Mouse (Mus musculus) E14TG2a.4 (cell line): ENCODE measurements around the gene Osbpl2.
A peak's percentile ranks its signal among the peaks of the same experiment; 100 is the strongest.

ENCODE experiments used
- H3K27me3 ChIP-seq: 2 replicates; pipeline ENCODE4 v1.6.1; 2014; ENCODE audit warnings: low read length, control low read depth; ENCODE audit not compliant: insufficient read depth
- H3K36me3 ChIP-seq: 2 replicates; pipeline ENCODE4 v1.6.1; 2014; ENCODE audit warnings: low read length, control low read depth; ENCODE audit not compliant: insufficient read depth
- H3K4me1 ChIP-seq: replicated peaks from 2 replicates; pipeline ENCODE4 v1.6.1; 2014; ENCODE audit warnings: low read depth, low read length, control low read depth
- H3K4me3 ChIP-seq: replicated peaks from 2 replicates; pipeline ENCODE4 v1.5.1; 2014; ENCODE audit warnings: mild to moderate bottlenecking, low read length
- H3K9me3 ChIP-seq: 2 replicates; pipeline ENCODE4 v1.6.1; 2014; ENCODE audit warnings: low read length, control low read depth
- CTCF ChIP-seq: conservative IDR thresholded peaks from 2 replicates; pipeline ENCODE4 v1.5.1; 2014; ENCODE audit warnings: low read length
- NANOG ChIP-seq: IDR thresholded peaks from 2 replicates; pipeline ENCODE4 v1.6.1; 2014; ENCODE audit warnings: borderline replicate concordance, low read length, mixed read lengths
- POU5F1 ChIP-seq: IDR thresholded peaks from 2 replicates; pipeline ENCODE4 v1.6.1; 2014; ENCODE audit warnings: low read length, borderline replicate concordance

Gene Osbpl2

DNA sequence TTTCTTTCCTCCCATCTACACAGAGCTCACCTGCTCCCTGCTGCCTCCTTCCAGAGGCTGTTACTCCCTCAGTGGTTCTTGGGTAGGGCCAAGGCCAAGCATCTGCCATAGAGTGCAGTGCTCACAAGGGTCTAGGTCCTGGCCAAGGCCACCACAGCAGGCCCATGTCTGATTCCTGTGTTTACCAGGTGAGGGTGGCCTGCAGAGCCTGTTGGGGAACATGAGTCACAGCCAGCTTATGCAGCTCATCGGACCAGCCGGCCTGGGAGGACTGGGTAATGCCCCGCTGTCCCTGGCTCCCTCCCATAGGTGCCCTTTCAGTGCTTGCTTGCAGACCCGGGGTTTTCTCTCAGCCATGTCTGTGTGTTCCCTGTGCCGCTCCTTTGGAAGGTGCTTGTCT, 55.0 kb downstream of the Osbpl2 start:
- H3K4me1 ChIP-seq = peaks cover 72% of the 10 kb centered on the region
- H3K4me3 ChIP-seq = peak overlapping the region; percentile 92
- H3K36me3 ChIP-seq = peaks cover 70% of the 10 kb centered on the region
- no peaks in the 10 kb centered on the region for H3K9me3 ChIP-seq
- no peaks in the 10 kb centered on the region for H3K27me3 ChIP-seq
- TF ChIP-seq NANOG (no peak), POU5F1 (no peak), CTCF (no peak)

DNA sequence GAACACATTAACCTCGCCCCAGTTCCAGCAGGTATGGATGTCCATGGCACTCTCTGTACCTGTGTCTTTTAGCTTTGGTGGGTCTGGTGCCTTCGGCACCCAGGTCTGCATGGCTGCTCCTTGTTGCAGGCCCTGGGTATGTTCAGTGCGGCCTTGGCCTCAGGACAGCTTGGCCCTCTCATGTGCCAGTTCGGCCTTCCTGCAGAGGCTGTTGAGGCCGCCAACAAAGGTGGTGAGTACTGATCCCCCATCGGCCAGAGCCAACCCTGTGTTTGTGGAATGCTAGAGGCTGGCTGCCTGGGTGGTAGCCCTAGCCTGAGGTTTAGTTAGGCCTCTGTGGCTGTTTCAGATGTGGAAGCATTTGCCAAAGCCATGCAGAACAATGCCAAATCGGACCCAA, 56.6 kb downstream of the Osbpl2 start:
- Histone ChIP-seq H3K9me3 (no peaks in the 10 kb centered on the region), H3K4me1 (peaks cover 69% of the 10 kb centered on the region), H3K36me3 (peaks cover 86% of the 10 kb centered on the region), H3K4me3 (no peak overlapping the region), H3K27me3 (no peaks in the 10 kb centered on the region)
- TF ChIP-seq POU5F1 (no peak), NANOG (no peak), CTCF (no peak)

DNA sequence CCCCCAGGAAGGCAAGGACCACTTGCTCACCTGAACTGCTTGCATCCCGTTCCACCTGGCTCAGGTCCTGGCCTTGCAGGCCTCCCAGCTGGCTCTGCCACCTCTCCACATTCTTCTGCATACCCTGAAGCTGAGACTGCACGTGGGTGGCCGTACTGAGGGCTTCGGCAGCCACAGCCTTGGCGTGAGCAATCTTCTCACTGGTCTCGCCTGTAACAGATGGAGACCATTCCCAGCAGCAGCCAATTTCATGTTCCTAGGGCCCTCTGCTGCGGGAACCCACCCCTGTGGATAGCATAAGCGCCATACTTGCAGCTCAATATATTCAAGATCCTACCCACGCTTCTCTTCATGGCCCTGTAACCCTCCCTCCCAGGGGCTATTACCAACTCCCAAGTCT, 62.4 kb downstream of the Osbpl2 start:
- no peaks in the 10 kb centered on the region for H3K9me3 ChIP-seq
- H3K4me1 ChIP-seq = peaks cover 49% of the 10 kb centered on the region
- no peak overlapping the region for H3K4me3 ChIP-seq
- peaks cover 100% of the 10 kb centered on the region for H3K36me3 ChIP-seq
- TF ChIP-seq CTCF = no peak
- TF ChIP-seq POU5F1 = no peak
- TF ChIP-seq NANOG = no peak
- no peaks in the 10 kb centered on the region for H3K27me3 ChIP-seq

DNA sequence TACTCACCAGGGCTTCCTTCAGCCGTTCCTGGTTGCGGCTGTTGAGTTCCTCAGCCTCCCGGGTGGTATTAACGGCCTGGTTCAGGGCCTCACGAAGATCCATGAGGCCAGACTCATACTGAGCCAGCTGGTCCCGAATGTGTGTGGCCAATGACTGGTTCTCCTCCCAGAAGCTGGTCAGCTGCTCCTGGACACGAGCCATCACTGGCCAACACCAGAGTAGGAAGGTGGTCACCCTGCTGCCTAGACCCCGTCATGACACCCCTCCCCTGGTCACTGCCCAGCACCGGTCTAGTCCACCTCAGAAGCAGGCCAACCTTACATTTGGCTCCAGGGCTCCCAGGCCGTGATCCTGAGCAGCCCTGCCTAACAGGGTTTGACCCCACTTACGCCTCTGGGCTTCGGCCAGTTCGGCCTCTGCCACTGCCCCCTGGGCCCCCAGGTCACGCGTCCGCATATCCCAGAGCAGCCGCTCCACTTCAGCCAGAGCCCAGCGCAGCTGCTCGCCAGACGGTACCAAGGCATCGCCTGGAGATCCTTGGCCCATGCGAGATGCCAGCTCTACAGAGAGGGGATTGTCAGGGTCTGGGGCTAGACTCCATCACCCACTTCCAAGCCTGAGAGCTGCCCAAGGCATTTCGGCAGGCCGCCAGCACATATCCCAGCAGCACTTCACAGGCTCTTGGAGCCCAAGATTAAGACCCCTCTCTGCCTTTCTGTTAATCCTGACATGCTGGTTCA, 65.1 kb downstream of the Osbpl2 start:
- Histone ChIP-seq H3K9me3 (no peaks in the 10 kb centered on the region), H3K36me3 (peaks cover 100% of the 10 kb centered on the region), H3K4me3 (no peak overlapping the region), H3K27me3 (no peaks in the 10 kb centered on the region), H3K4me1 (peaks cover 34% of the 10 kb centered on the region; the same call in 1 of the 2 replicates)
- TF ChIP-seq CTCF (no peak), POU5F1 (no peak), NANOG (no peak)

DNA sequence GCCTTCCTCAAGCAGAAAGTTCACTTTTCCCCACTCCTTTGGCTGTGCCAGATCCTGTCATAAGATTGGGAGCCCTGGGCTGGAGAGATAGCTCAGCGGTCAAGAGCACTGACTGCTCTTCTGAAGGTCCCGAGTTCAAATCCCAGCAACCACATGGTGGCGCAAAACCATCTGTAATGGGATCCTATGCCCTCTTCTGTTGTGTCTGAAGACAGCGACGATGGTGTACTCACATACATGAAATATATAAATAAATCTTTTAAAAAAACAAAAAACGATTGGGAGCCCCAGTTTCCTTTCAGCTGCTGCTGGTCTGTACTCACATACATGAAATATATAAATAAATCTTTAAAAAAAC, 65.6 kb downstream of the Osbpl2 start:
- TF ChIP-seq POU5F1 = no peak
- TF ChIP-seq CTCF = no peak
- no peak for TF ChIP-seq NANOG
- H3K36me3 ChIP-seq = peaks cover 100% of the 10 kb centered on the region
- no peaks in the 10 kb centered on the region for H3K9me3 ChIP-seq
- H3K4me3 ChIP-seq = no peak overlapping the region
- no peaks in the 10 kb centered on the region for H3K27me3 ChIP-seq
- peaks cover 29% of the 10 kb centered on the region; the same call in 1 of the 2 replicates for H3K4me1 ChIP-seq

DNA sequence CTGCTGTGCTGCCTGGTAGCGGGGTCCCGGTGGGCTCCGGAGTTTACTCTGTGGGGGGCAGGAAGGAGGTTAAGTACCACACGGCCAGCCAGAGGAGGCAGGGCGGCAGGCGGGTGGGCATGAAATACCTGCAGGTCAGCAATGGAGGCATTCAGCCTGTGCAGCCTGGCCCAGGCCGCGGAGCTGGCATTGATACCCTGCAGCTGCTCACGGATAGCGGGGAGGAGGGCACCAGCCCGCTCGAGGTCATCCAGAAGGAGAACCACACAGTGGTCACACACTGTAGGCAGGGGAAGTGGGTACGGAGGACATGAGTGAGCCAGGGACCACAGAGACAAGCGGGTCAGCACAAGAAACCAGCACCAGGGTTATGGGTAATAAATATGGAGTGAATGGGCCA, 66.6 kb downstream of the Osbpl2 start:
- Histone ChIP-seq H3K27me3 (no peaks in the 10 kb centered on the region), H3K4me3 (no peak overlapping the region), H3K9me3 (no peaks in the 10 kb centered on the region), H3K4me1 (peaks cover 36% of the 10 kb centered on the region), H3K36me3 (peaks cover 100% of the 10 kb centered on the region)
- no peak for TF ChIP-seq POU5F1
- no peak for TF ChIP-seq NANOG
- no peak for TF ChIP-seq CTCF

DNA sequence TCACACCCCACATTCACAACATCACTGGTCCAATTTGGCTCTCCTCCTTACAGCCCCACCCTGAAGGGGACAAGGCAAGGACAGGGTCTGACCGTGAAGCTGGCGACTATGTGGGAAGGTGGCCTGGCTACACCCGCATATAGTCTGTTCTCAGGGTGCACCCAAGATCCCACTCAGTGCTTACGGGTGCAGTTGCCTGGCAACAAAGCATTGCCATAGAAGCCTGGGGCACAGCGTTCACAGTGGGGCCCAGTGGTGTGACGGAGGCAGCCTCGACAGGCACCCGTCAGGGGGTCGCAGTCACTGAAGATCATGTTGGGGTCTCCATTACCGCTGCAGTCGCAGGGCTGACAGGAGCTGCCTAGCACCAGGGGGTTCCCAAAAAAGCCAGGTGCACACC, 68.3 kb downstream of the Osbpl2 start:
- H3K36me3 ChIP-seq = peaks cover 100% of the 10 kb centered on the region
- H3K9me3 ChIP-seq = no peaks in the 10 kb centered on the region
- no peak overlapping the region for H3K4me3 ChIP-seq
- TF ChIP-seq POU5F1 (no peak), NANOG (no peak), CTCF (no peak)
- no peaks in the 10 kb centered on the region for H3K27me3 ChIP-seq
- peaks cover 48% of the 10 kb centered on the region for H3K4me1 ChIP-seq

DNA sequence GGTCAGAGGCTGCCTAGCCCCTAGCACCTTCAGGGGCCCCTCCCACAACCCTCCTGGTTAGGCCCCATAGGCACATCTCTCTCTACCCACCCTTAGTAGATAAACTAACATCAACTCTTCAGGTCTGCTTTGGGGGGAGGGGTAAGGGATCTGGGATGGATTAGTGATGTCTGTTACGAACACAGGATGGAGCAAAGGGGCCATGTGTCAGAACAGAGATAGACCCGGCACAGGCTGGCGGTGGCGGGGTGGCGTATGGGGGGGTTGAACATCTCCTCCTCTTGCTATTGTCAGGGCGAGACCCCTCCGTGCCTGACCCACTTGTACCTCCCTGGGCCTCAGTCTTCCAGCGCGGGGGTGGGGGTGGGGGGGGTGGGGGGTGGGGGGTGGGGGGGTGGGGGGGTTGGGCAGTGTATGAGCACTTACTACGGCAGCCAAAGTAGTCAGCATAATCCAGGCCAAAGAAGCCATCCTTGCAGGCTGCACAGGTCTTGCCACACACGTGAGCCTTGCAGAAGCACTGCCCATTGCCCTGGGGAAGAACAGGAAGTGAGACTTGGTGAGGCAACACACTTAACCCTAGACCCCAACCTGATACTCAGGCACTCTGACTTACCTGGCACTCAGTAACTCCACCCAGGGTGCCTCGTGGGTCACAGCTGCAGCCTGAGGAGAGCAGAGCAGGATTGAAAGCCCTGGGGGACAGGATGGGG, 77.7 kb downstream of the Osbpl2 start:
- Histone ChIP-seq H3K4me1 (peaks cover 66% of the 10 kb centered on the region), H3K27me3 (no peaks in the 10 kb centered on the region), H3K4me3 (no peak overlapping the region), H3K9me3 (no peaks in the 10 kb centered on the region), H3K36me3 (peaks cover 92% of the 10 kb centered on the region)
- TF ChIP-seq CTCF (no peak), NANOG (no peak), POU5F1 (no peak)
